Mouse (Mus musculus): ENCODE results near the gene Olfr862.

The Olfr862 gene

GRCm38 (mm10) chr9:19887904-19888303 is at the start of gene Olfr862:
Gene Olfr862 (minus strand): TSS chr9:19888004.
- no peak for DNase-seq

- no peak for DNase-seq
Measured at GRCm38 (mm10) chr9:19916565-19916964, 28.8 kb upstream of the Olfr862 start, which contains the start of gene Olfr77. Gene Olfr77 (plus strand): TSS chr9:19916865.

- DNase-seq = no peak
Measured at GRCm38 (mm10) chr9:19911170-19911569, 23.4 kb upstream of the Olfr862 start.

- DNase-seq = no peak
Measured at GRCm38 (mm10) chr9:19849647-19850046, 38.2 kb downstream of the Olfr862 start, which contains the start of gene Olfr860. Gene Olfr860 (minus strand): TSS chr9:19849747.

All from kidney, adult 8-10 months (tissue).